Mouse (Mus musculus) CH12.LX (cell line): ENCODE results near the gene Kdm5b.

ENCODE experiments used
- BHLHE40 ChIP-seq: IDR thresholded peaks from 2 replicates; pipeline ENCODE4 v1.6.1; 2011; ENCODE audit warnings: mild to moderate bottlenecking, low read depth, low read length, improper control_type of control experiment
- CTCF ChIP-seq, 2 experiments: IDR thresholded peaks in 1 of 2; conservative IDR thresholded peaks in 1 of 2; 2 replicates each; pipeline ENCODE4 v1.5.1; 2011 to 2012; ENCODE audit warnings: low read depth in 2 of 2, low read length in 2 of 2, improper control_type of control experiment in 1 of 2, inconsistent platforms in 1 of 2, mild to moderate bottlenecking in 1 of 2, moderate library complexity in 1 of 2
- POLR2A ChIP-seq: IDR thresholded peaks from 2 replicates; pipeline ENCODE4 v1.6.1; 2011; ENCODE audit warnings: low read depth, mild to moderate bottlenecking, improper control_type of control experiment, low read length

GRCm38 (mm10) chr1:134573300-134573931 is 13.4 kb downstream of the Kdm5b start:
- TF ChIP-seq BHLHE40 (no peak), CTCF (conservative IDR thresholded peaks at IDR 0.05 in 1 of 2, IDR thresholded peaks at IDR 0.05 in 1 of 2; ENCODE audit: low read depth in 2 of 2, low read length in 2 of 2) (no peak), POLR2A (no peak)
